Mouse (Mus musculus) embryo, embryonic 10 days (tissue): ENCODE measurements at regions not wholly inside any gene's neighbourhood (a gene's known extent, or its start where the extent isn't known, plus 50 kb on each side); places are given as distances from the start of the nearest gene placed in this dataset.

Experiments
- DNase-seq: peaks from one replicate; pipeline ENCODE4 v3.0.0-alpha.2; 2015; ENCODE audit warnings: low spot score

DNA sequence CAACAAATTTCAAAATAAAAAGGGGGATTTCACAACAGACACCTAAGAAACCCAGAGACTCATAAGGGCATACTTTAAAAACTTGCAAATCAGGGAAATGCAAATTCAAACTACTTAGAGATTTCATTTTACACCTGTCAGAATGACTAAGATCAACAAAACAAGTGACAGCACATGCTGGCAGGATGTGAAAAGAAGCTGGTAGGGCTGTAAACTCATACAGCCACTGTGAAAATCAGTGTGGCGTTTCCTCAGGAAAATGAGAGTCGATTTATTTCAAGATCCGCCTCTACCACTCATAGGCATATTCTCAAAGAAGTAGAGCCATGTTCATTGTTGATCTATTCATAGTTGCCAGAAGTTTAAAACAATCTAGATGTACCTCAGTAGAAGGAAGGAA lies 133.6 kb upstream of the Veph1 start:
- no peak for DNase-seq

- peak; percentile 29 for DNase-seq
Measured at GRCm38 (mm10) chr3:66422445-66423037, 125.9 kb upstream of the Veph1 start.

- DNase-seq, result peak; percentile 60
Measured at GRCm38 (mm10) chr3:66410706-66411277, 114.2 kb upstream of the Veph1 start.

DNA sequence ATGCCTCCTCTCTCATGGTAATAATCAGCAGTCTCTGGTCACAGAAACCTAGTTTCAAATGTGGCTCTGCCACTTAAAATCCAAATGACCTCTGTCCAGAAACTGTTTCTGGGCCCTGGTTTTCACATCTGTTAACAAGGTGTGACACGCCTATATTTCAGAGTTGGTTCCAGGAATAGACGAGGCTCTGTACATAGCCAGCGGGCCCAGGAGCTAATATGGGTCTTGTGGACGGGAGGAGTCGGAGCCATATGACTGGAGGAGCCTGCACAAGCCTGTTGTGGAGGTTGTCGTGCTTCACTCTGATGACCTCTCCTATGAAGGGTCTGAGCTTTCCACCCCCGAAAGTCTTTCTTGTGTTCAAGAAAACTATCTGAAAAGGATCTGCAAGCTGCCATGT lies 112.2 kb upstream of the Veph1 start:
- DNase-seq, result no peak

GRCm38 (mm10) chr3:66405645-66406044 lies 109.0 kb upstream of the Veph1 start:
- DNase-seq, result no peak

GRCm38 (mm10) chr3:66403707-66404106 lies 107.1 kb upstream of the Veph1 start:
- DNase-seq, result no peak

GRCm38 (mm10) chr3:66400791-66401568 lies 104.3 kb upstream of the Veph1 start:
- DNase-seq, result no peak

DNA sequence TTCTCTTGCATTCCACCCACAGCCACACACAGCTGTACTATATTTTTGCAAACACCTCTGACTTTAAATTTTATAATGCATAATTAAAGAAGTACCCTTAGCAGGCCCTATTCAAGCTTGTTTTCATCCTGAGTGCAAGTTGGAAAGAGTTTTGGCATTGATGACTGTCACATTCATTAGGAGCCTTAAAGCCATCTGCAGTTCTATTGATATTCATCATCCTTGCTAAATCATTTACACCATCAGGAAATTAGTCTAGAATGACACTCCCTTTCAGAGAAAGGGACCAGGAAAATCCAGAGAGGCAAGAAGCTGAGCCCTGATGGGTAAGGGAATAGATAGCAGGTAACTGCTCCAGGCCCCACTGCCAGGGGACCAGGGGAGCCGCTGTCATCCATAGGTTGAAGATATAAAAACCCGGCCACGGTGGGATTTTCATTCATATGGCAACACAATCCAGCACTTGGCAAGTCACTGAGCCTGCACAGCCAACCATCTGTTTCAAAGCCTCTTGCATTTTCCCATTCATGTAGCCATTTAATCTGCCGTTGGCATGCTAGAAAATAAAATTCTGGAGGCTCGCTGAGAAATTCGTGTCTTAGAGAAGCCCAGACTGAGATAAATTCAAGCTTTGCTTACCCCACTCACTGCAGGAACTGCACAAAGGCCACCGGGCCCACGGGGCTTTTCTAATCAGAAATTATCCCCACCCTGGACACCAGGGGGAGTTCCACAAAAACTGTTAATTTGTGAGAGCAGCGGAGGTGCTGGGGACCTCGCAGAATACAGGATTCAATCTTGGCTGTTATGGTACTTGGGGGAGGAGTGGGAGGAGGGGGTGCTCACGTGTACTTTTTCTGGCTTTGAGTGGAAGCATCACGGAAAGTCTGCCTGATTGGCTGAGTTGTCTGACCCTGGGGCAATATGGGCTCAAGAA lies 101.8 kb upstream of the Veph1 start:
- no peak for DNase-seq

DNA sequence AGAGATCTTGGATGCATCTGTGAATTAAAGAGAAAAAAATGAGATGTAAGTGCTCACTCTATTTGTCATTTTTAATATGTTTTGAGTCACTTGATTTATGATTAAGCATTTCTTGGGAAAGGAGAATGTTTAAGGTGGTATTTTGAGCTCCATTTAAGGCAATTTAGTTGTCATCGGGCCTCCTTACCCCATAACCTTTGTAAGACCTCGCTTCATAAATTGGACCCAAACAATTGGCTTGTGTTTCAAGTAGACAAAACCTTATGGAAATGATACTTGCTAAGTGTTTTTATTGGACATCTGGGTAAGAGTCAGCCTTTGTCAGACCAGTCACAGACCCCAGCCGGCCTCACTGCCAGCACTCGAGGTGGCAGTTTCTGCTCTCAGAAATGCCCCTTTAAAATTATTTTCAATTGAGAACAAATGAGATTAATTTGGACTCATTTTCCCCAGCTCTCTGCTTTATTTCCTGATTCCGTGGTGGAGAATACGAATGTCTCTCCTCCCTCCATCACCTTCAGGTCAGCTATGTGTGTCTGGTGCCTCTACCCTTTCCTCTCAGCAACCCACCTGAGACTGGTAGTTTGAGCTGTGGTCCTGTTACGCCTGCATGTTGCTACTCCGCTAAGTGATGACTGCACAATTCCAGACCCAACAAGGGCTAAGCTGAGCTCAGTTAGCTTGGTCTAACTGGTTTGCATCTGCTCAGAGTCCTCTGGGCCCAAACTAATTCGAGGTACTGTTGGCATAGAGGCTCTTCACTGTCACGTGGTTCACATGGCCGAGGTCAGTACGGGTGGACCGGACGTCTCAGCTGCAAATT lies 78.7 kb upstream of the Veph1 start:
- no peak for DNase-seq

DNA sequence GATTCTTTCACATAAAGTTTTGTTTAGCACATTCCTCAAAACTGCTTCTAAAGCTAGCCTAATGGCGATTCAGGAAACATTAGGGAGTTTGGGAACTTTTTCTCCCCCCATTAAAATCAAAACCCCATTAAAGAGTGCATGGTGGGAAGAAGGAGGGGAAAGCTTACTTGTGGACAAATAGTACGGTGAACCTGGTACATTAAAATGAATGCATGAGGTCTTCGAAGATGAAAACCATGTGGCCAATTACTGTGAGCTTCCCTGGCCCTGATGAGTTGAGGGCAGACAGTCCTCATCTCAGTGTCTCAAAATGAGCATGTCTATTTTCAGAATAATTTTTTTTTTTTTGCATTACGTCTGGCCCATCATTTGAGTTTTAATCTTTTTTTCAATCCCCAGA lies 78.0 kb upstream of the Veph1 start:
- peak; percentile 10 for DNase-seq

- DNase-seq, result no peak
Measured at GRCm38 (mm10) chr3:66373807-66374575, 77.4 kb upstream of the Veph1 start.
